Mouse (Mus musculus) olfactory bulb, adult 2 months (tissue): ENCODE results near the gene Ptgfrn.

ENCODE experiments used
- CTCF ChIP-seq: fragments of 200-500 bp; IDR thresholded peaks from 2 replicates; pipeline ENCODE4 v1.5.1; 2012; ENCODE audit warnings: low read depth, mild to moderate bottlenecking, low read length, moderate library complexity; ENCODE audit not compliant: insufficient read depth
- POLR2A ChIP-seq: fragments of 200-500 bp; IDR thresholded peaks from 2 replicates; pipeline ENCODE4 v1.6.1; 2012; ENCODE audit warnings: mild to moderate bottlenecking, low read depth, low read length, moderate library complexity; ENCODE audit not compliant: insufficient read depth

- no peak for TF ChIP-seq POLR2A
- TF ChIP-seq CTCF: no peak
Measured at GRCm38 (mm10) chr3:101106326-101106725, 3.8 kb downstream of the Ptgfrn start.
